Mouse (Mus musculus) brain, embryonic 14.5 days (tissue): Measurements from ENCODE around the gene 2210017I01Rik.

ENCODE experiments used
- CTCF ChIP-seq: fragments of 200-500 bp; IDR thresholded peaks from 2 replicates; pipeline ENCODE4 v1.5.1; 2012; ENCODE audit warnings: inconsistent platforms, mild to moderate bottlenecking, moderate library complexity, borderline replicate concordance; ENCODE audit not compliant: insufficient read depth, insufficient read length; ENCODE audit errors: extremely low read depth
- POLR2A ChIP-seq: fragments of 200-500 bp; IDR thresholded peaks from 2 replicates; pipeline ENCODE4 v1.6.1; 2012; ENCODE audit warnings: mild to moderate bottlenecking, inconsistent platforms, borderline replicate concordance; ENCODE audit not compliant: poor library complexity, insufficient read depth, insufficient read length, severe bottlenecking; ENCODE audit errors: extremely low read depth

DNA sequence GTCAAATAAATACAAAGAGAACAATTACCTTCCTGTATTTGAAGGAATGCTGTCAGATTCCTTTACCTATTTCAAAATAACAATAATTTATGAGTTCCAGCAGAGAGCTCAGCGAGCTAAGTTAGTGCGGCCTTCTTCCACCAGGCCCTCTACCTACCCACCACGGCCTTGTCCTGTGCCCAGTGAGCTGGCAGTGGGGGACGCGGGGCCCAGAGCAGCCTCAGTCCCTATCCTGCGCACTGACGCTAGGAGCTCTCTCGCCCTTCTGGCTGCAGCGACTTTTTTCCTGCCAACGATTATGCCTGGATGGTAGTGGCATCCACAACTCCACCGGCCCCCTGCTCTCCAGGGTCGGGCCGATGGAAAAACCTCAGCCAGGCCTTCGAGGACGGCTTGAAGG is 32.6 kb upstream of the 2210017I01Rik start:
- TF ChIP-seq POLR2A: no peak
- TF ChIP-seq CTCF: no peak
